Mouse (Mus musculus): ENCODE data around the gene Agl.

DNA sequence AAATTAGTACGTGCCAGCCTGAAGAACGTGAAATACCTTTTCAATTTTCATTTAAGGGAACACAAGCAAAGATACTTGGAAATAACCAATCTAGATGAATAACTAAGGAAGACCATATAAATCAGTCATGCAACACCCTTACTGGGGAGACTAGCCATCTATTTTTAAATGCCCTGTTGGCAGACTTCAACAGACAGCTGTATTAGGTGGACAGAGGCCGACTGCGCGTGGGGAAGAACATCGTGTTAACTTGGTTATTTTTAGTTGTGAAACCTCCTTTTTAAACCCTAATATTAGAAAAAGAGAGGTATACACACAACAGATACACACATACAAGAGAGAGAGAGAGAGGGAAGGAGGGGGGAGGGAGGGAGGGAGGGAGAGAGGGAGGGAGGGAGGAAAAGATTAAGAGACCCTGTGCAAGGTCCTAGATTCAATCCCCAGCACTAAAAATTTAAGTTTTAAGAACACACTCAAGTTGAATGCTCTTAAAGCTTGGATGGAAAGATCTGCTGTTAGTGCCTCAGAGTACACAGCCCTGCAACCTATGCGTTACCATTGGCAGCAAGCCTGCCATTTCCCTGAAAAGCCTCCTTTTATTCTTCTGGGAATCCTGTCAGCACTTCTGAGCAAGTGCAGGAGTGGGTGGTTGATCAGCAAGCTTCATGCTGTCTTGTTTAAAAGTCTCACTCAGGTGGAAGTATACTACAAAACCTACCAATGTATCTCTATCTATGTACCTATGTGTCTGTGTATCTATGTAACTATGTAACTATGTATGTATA, 24.8 kb upstream of the Agl start:
- TF ChIP-seq CTCF (IDR thresholded peaks at IDR 0.05; ENCODE audit: low read depth) (no peak), EP300 (IDR thresholded peaks at IDR 0.05; ENCODE audit: low read depth) (no peak)

All from liver, embryonic 14.5 days (tissue).